Mouse (Mus musculus) heart, postnatal 0 days (tissue): ENCODE results near the gene Cryga.

ENCODE experiments used
- CTCF ChIP-seq: IDR thresholded peaks from 2 replicates; pipeline ENCODE4 v1.5.1; 2016; ENCODE audit warnings: antibody characterized with exemption, control low read depth, low read depth
- EP300 ChIP-seq: IDR thresholded peaks from 2 replicates; pipeline ENCODE4 v1.6.1; 2016; ENCODE audit warnings: antibody characterized with exemption, low read depth

DNA sequence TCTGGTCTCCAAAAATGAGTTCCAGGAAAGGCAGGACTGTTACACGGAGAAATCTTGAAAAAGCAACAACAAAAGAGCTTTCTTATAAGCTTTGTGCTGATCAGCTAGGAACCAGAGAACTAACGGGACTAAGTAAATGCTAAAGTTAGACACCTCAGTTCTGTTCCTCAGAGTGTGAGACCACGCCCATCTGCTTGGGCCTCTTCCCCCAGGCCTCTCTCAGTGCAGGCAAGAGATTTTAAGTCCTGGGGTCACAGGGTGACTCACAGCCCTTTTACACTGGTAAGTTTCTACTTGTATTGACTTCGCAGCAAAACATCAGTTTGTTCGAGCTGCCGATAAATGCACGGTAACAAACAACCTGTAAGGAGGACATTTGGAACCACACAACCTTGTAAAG, 51.5 kb downstream of the Cryga start:
- TF ChIP-seq EP300: no peak
- TF ChIP-seq CTCF: no peak
